Mouse (Mus musculus): Measurements from ENCODE around the gene Eppin. TPM values are rescaled to one million over a fixed set of nuclear protein-coding genes. Genes with fewer than 3 reads are reported as not detected.
"Not testable (repeated sequence)": the region's sequence is repeated elsewhere in the genome, so short reads cannot be mapped to it uniquely, and the experiment has no call there.

The Eppin gene
- polyA plus RNA-seq, 1 experiment, result not detected

DNA sequence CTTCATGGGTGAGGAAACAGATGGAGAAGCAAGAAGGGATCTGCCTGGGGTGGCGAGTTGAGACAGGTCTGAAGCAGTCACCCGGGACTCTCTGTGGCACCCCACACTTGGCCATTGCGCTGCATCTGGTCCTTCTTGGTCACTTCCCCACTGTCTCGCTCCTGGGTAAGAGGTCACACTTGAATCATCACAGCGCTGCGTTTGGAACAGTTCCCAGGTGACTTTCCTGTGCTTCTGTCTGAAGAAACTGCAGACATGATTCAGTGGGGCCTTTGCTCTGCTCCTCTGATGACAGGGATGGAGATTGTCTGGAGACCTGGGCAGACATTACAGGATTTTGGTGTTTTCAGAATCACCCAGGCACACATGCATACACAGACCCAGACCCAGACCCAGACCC is 15.4 kb upstream of the Eppin start:
- Histone ChIP-seq H3K4me1 (ENCODE audit: control insufficient read depth, insufficient read depth, low read length) (no peaks in the 10 kb centered on the region), H3K27ac (ENCODE audit: insufficient read depth, low read depth, low read length) (no peak overlapping the region), H3K4me3 (ENCODE audit: insufficient read depth, low read depth, low read length) (no peak overlapping the region)
- 83% methylated on average over 6 of the region's 6 CpGs for WGBS
- TF ChIP-seq POLR2A (IDR thresholded peaks at IDR 0.05; ENCODE audit: insufficient read depth, low read depth, low read length), result no peak
- no peak for TF ChIP-seq CTCF (IDR thresholded peaks at IDR 0.05; ENCODE audit: insufficient read depth, low read depth, low read length)

- H3K4me1 ChIP-seq (ENCODE audit: control insufficient read depth, insufficient read depth, low read length), result no peaks in the 10 kb centered on the region
- WGBS, result 83% methylated on average over 8 of the region's 8 CpGs
- no peak overlapping the region for H3K4me3 ChIP-seq (ENCODE audit: insufficient read depth, low read depth, low read length)
- no peak for TF ChIP-seq CTCF (IDR thresholded peaks at IDR 0.05; ENCODE audit: insufficient read depth, low read depth, low read length)
- TF ChIP-seq POLR2A (IDR thresholded peaks at IDR 0.05; ENCODE audit: insufficient read depth, low read depth, low read length), result no peak
- H3K27ac ChIP-seq (ENCODE audit: insufficient read depth, low read depth, low read length), result no peak overlapping the region
These were observed 11.0 kb upstream of the Eppin start for GRCm38 (mm10) chr2:164604411-164604810.

DNA sequence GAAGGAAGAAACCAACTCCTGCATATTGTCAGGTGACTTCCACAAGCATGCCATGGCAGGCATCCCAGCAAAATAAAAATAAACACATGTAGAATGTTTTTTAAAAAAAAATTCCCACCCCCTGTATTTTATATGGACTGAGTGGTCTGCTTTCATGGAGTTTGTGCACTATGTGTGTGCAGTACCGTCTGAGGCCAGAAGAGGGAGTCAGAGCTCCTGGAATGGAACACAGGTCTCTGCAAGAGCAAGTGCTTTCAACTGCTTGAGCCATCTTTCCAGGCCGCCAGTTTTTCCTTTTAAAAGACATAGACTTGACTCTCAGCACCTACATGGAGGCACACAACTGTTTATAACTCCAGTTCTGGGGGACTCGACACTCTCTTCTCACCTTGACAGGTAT is 10.1 kb upstream of the Eppin start:
- TF ChIP-seq CTCF (IDR thresholded peaks at IDR 0.05; ENCODE audit: insufficient read depth, low read depth, low read length), result no peak
- no peak for TF ChIP-seq POLR2A (IDR thresholded peaks at IDR 0.05; ENCODE audit: insufficient read depth, low read depth, low read length)
- Histone ChIP-seq H3K4me3 (ENCODE audit: insufficient read depth, low read depth, low read length) (no peak overlapping the region), H3K4me1 (ENCODE audit: control insufficient read depth, insufficient read depth, low read length) (no peaks in the 10 kb centered on the region), H3K27ac (ENCODE audit: insufficient read depth, low read depth, low read length) (no peak overlapping the region)
- 91% methylated on average over 3 of the region's 3 CpGs for WGBS

- 71% methylated on average over 3 of the region's 3 CpGs for WGBS
- TF ChIP-seq CTCF (IDR thresholded peaks at IDR 0.05; ENCODE audit: insufficient read depth, low read depth, low read length), result no peak
- no peaks in the 10 kb centered on the region for H3K4me1 ChIP-seq (ENCODE audit: control insufficient read depth, insufficient read depth, low read length)
- no peak overlapping the region for H3K27ac ChIP-seq (ENCODE audit: insufficient read depth, low read depth, low read length)
- no peak overlapping the region for H3K4me3 ChIP-seq (ENCODE audit: insufficient read depth, low read depth, low read length)
These were observed 6.8 kb upstream of the Eppin start for GRCm38 (mm10) chr2:164600179-164600578.

DNA sequence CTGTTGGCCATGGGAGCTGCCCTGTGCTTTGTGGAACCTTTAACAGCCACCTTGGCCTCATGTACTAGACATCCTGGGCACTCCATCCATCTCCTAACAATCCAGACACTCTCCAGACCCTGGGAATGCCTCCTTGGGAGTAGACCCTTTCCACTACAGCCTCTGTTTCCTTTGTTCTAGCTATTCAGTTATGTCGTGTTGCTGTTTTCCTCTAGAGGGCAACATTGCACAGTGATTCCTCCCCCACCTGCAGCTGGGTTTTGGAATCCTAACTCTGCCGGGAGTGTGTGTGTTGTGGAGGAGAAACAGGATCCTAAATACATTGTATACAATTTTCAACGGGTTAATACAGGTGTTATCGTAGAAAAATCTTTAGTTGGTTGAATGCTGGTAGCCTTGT is 1.4 kb downstream of the Eppin start:
- Histone ChIP-seq H3K4me3 (ENCODE audit: insufficient read depth, low read depth, low read length) (no peak overlapping the region), H3K27ac (ENCODE audit: insufficient read depth, low read depth, low read length) (no peak overlapping the region), H3K4me1 (ENCODE audit: control insufficient read depth, insufficient read depth, low read length) (no peaks in the 10 kb centered on the region)
- 4% methylated on average over 4 of the region's 4 CpGs for WGBS
- no peak for TF ChIP-seq CTCF (IDR thresholded peaks at IDR 0.05; ENCODE audit: insufficient read depth, low read depth, low read length)
- no peak for TF ChIP-seq POLR2A (IDR thresholded peaks at IDR 0.05; ENCODE audit: insufficient read depth, low read depth, low read length)

DNA sequence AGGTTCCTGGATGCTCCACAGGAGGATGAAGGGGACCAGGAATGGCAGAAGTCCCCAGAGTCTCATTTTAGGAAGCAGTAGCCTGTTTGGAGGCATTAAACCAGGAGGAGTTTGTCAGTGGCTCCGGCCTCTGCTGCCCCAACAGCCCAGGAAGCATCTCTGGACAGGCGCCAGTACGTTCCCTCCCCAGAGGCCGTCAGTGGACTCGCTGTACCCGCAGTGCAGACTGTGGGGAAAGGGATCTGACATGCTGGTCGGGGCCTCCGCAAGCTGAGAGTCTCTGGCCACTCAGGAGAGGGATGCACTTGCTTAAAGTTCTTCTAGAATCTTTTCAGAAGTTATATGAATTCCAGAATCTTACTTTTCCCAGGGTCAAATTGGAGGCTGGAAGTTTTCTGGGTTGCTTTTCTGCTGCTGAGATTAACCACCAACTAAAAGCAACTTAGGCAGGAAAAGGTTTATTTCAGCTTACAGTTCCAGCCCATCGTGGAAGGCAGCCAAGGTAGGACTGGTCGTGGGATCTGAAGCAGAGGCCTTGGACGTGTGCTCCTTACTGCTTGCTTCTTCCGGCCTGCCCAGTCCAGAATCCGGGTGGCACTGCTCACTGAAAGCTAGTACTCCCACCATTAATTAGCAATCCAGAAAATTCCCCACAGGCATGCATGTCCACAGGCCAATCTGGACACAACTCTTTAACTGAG is 8.2 kb downstream of the Eppin start, which contains the start of gene Wfdc6a:
Gene Wfdc6a, minus strand, starts transcription at position 423 of the 701 bp plus-strand sequence.
- 42% methylated on average over 13 of the region's 13 CpGs for WGBS
- H3K27ac ChIP-seq (ENCODE audit: insufficient read depth, low read depth, low read length); H3K4me3 ChIP-seq (ENCODE audit: insufficient read depth, low read depth, low read length); H3K4me1 ChIP-seq (ENCODE audit: control insufficient read depth, insufficient read depth, low read length): not testable (repeated sequence)

- not testable (repeated sequence) for H3K27ac ChIP-seq (ENCODE audit: insufficient read depth, low read depth, low read length); H3K4me1 ChIP-seq (ENCODE audit: control insufficient read depth, insufficient read depth, low read length); H3K4me3 ChIP-seq (ENCODE audit: insufficient read depth, low read depth, low read length)
- WGBS, result 91% methylated on average over 6 of the region's 6 CpGs
These were observed 20.0 kb downstream of the Eppin start, which contains the start of gene Spint3 for GRCm38 (mm10) chr2:164573359-164573758. Gene Spint3, minus strand, starts transcription at chr2:164573459.

- TF ChIP-seq POLR2A (IDR thresholded peaks at IDR 0.05; ENCODE audit: insufficient read depth, low read depth, low read length), result no peak
- TF ChIP-seq CTCF (IDR thresholded peaks at IDR 0.05; ENCODE audit: insufficient read depth, low read depth, low read length), result no peak
- H3K4me1 ChIP-seq (ENCODE audit: control insufficient read depth, insufficient read depth, low read length), result peaks cover 6% of the 10 kb centered on the region
- no peak overlapping the region for H3K27ac ChIP-seq (ENCODE audit: insufficient read depth, low read depth, low read length)
- no peak overlapping the region for H3K4me3 ChIP-seq (ENCODE audit: insufficient read depth, low read depth, low read length)
- 74% methylated on average over 5 of the region's 5 CpGs for WGBS
These were observed 25.9 kb downstream of the Eppin start for GRCm38 (mm10) chr2:164567460-164567859.

DNA sequence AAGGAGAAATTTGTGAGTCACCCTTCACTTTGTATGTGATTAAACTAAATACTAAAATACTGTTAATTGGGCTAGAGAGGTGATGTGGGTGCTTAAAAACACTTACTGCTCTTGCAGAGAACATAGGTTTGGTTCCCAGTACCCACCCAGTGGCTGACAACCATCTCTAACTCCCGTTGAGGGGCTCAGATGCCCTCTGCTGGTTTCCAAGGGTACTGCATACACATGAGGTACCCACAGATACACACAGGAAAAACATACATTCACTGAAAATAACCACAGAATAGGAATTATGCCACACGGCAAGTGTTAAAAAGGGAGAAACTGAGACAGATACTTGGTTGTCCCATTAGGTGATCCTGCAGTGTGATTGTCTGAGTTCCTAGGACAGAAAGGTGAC is 26.4 kb downstream of the Eppin start:
- no peak overlapping the region for H3K4me3 ChIP-seq (ENCODE audit: insufficient read depth, low read depth, low read length)
- TF ChIP-seq POLR2A (IDR thresholded peaks at IDR 0.05; ENCODE audit: insufficient read depth, low read depth, low read length) (no peak), CTCF (IDR thresholded peaks at IDR 0.05; ENCODE audit: insufficient read depth, low read depth, low read length) (no peak)
- no peak overlapping the region for H3K27ac ChIP-seq (ENCODE audit: insufficient read depth, low read depth, low read length)
- peaks cover 6% of the 10 kb centered on the region for H3K4me1 ChIP-seq (ENCODE audit: control insufficient read depth, insufficient read depth, low read length)
- 78% methylated on average over 2 of the region's 2 CpGs for WGBS

DNA sequence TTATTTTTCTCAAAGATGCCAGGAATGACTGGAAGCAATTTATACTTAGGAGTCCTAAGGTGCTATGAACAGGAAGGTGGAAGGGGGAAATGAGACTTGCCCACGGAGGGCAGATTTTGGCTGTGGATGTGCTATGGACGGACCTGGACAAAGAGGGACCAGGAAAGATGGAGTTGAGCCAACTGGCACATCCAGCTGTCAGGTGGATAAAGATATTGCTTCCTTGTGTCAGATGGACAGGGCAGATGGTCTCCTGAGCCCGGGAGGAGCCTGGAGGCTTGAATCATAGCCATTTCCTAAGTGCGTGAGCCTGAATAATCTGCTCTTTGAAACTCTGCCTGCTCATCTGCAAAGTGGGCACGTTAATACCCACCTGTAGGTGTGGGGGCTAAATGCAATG is 29.0 kb downstream of the Eppin start:
- WGBS, result 69% methylated on average over 5 of the region's 5 CpGs
- TF ChIP-seq CTCF (IDR thresholded peaks at IDR 0.05; ENCODE audit: insufficient read depth, low read depth, low read length), result no peak
- no peak for TF ChIP-seq POLR2A (IDR thresholded peaks at IDR 0.05; ENCODE audit: insufficient read depth, low read depth, low read length)
- H3K4me1 ChIP-seq (ENCODE audit: control insufficient read depth, insufficient read depth, low read length), result peaks cover 6% of the 10 kb centered on the region
- no peak overlapping the region for H3K4me3 ChIP-seq (ENCODE audit: insufficient read depth, low read depth, low read length)
- H3K27ac ChIP-seq (ENCODE audit: insufficient read depth, low read depth, low read length), result no peak overlapping the region

All from olfactory bulb, adult 2 months (tissue).